Mouse (Mus musculus) stomach, embryonic 15.5 days (tissue): Measurements from ENCODE around the gene Map3k20. TPM values are rescaled to one million over a fixed set of nuclear protein-coding genes. Genes with fewer than 3 reads are reported as not detected.

ENCODE experiments used
- ATAC-seq: fragments of 200-750 bp; cut with Nextera tagmentation; 2 replicates; pipeline ENCODE4 v1.8.0; 2017; ENCODE audit warnings: low read depth, moderate number of reproducible peaks, moderate TSS enrichment; ENCODE audit not compliant: insufficient read depth, low FRiP score
- H3K27ac ChIP-seq: fragments of 300-500 bp; sonication (generic); 2 replicates; pipeline ENCODE4 v1.5.1; 2015; ENCODE audit warnings: mild to moderate bottlenecking, inconsistent platforms
- H3K27me3 ChIP-seq: fragments of 300-500 bp; sonication (generic); replicated peaks from 2 replicates; pipeline ENCODE4 v1.6.1; 2015; ENCODE audit warnings: inconsistent platforms
- H3K36me3 ChIP-seq: fragments of 300-500 bp; sonication (generic); 2 replicates; pipeline ENCODE4 v1.6.1; 2015; ENCODE audit warnings: inconsistent platforms
- H3K4me1 ChIP-seq: fragments of 300-500 bp; sonication (generic); 2 replicates; pipeline ENCODE4 v1.6.1; 2015; ENCODE audit warnings: inconsistent platforms
- H3K4me2 ChIP-seq: fragments of 300-500 bp; sonication (generic); 2 replicates; pipeline ENCODE4 v1.6.1; 2015; ENCODE audit warnings: mild to moderate bottlenecking, inconsistent platforms
- H3K4me3 ChIP-seq: fragments of 300-500 bp; sonication (generic); replicated peaks from 2 replicates; pipeline ENCODE4 v1.5.1; 2015; ENCODE audit warnings: inconsistent platforms
- H3K9ac ChIP-seq: fragments of 300-500 bp; sonication (generic); 2 replicates; pipeline ENCODE4 v1.6.1; 2015; ENCODE audit warnings: inconsistent platforms
- H3K9me3 ChIP-seq: fragments of 300-500 bp; sonication (generic); 2 replicates; pipeline ENCODE4 v1.6.1; 2016; ENCODE audit warnings: inconsistent platforms
- WGBS: fragments of 180-500 bp; shearing (Covaris S2); methylation state at CpG from one replicate; pipeline ENCODE4 v1.1.7; 2015; 5-methylcytosine and 5-hydroxymethylcytosine counted together
- polyA plus RNA-seq: library from polyadenylated mRNA; unstranded; fragments of >200 nt; fragmentation: Nextera tagmentation; extraction: Ambion mirVana; gene quantifications from 2 replicates; pipeline ENCODE4 v1.2.1, GENCODE M21; 2015

Map3k20 gene
- polyA plus RNA-seq, 1 experiment from 2014 or later: 20.0 TPM

DNA sequence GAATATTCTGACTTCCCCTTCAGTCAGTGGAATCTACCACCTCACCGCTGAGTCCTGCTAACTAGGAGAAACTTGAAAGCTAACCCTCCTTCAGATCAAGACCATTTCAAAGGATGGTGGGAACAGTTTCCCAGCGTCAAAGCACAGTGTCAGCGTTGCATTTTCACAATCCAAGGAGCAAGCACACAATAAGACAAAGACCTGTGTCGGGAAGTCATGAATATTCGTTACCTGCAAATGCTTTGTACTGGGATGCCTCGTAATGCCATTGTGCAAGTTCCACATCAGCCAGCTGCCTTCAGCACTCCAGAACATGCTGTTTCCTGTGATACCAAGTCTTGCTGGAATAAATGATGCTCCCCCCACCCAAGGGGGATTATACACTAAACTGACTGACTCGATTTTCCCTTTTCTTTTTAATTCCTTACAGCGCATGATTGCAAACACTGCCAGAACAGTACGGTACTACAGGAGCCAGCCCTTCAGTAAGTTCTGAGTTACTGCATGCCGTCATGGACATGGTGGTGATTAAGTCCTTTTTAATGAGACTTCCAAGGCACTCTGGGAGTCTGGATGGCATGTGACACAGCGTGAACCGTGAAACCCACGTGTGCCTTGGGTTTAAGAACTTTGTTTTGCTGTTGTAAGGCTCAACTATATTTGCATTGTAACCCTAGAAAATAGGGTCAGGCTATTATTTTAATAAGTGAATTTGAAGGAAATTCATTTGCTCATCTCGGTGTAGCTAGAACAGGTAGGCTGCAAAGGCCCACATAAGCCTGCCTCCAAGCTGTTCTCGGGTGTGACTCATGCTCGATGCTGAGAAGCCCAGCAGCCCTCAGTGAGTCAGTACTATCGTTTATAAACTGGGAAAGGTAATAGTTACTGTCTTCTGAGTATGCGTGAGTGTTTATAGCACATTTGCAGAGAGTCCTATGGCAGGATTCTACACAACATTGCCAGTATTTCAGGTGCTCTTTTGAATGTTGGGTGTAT, 32.6 kb upstream of the Map3k20 start:
- Histone ChIP-seq H3K27ac (no peak overlapping the region), H3K27me3 (no peaks in the 10 kb centered on the region), H3K36me3 (no peaks in the 10 kb centered on the region), H3K4me2 (no peak overlapping the region), H3K4me1 (0 out of 2 replicates have a peak, but pooled peaks cover 15% of the 10 kb centered on the region), H3K9me3 (no peaks in the 10 kb centered on the region), H3K4me3 (no peak overlapping the region), H3K9ac (no peak overlapping the region)
- peak; percentile 50; the same call in 1 of the 2 replicates for ATAC-seq
- 64% methylated on average over 18 of the region's 18 CpGs for WGBS

DNA sequence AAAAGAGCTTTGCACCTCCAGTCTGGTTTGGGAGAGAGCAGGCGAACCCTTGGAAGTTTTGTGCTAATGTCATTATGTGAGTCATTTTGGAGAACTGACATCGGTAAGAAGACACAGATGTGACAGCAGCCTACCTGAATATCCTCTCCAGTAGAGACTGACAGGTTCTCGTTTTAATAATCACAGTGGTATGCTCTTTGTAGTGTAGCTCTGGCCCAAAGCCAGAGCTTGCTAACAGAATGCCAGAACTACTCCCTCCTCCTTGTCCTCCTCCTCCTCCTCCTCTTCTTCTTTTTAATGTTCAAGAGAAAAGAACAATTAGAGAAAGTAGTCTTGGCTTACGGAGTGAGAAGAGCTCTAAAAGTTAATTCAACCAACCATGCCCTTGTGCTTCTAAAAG, 31.6 kb upstream of the Map3k20 start:
- no peaks in the 10 kb centered on the region for H3K9me3 ChIP-seq
- no peaks in the 10 kb centered on the region for H3K36me3 ChIP-seq
- H3K9ac ChIP-seq: no peak overlapping the region
- H3K4me1 ChIP-seq: 0 out of 2 replicates have a peak, but pooled peaks cover 15% of the 10 kb centered on the region
- 54% methylated on average over 4 of the region's 4 CpGs for WGBS
- H3K27ac ChIP-seq: no peak overlapping the region
- no peak overlapping the region for H3K4me2 ChIP-seq
- ATAC-seq: no peak
- H3K27me3 ChIP-seq: no peaks in the 10 kb centered on the region
- H3K4me3 ChIP-seq: no peak overlapping the region

DNA sequence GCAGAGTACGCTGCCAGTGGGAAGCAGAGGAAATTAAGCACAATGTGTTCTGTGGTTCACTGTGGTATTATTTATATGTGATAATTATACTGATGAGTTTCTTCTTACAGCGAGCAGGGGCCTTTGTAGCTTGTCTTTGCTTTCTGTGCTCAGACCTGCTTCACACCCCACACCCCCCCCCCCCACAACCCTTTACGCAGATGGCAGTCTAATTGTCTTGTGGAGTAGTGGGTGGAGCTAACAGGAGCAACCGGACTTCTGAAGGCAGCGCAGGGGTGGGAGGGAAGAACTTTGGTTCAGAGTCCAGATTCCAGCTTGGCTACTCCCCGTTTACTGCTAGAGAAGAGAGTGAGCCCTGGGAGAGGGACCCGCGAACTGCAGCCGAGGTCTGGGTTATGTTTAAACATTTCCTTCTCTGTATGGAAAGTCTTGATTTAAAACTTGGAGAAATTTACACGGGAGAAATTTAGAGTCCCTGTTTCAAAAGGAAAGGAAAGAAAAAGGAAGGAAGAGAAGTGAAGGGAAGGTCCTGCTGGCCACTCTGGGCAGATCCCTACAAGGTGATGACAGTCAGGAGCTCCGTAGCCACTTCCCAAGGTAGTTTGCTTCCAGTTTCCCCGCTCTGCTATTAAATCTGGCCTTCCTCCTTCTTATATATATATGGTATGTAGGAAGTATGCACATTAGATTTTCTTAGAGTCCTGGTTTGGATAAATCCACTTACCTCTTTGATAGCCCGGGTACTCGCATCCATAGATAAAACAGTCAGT, 30.4 kb upstream of the Map3k20 start:
- Histone ChIP-seq H3K27me3 (no peaks in the 10 kb centered on the region), H3K4me3 (peak overlapping the region; percentile 16), H3K36me3 (no peaks in the 10 kb centered on the region), H3K9ac (peak overlapping the region; percentile 16; the same call in 1 of the 2 replicates), H3K4me1 (0 out of 2 replicates have a peak, but pooled peaks cover 15% of the 10 kb centered on the region), H3K4me2 (peak overlapping the region; percentile 39), H3K27ac (peak overlapping the region; percentile 54), H3K9me3 (no peaks in the 10 kb centered on the region)
- peak; percentile 66 for ATAC-seq
- 23% methylated on average over 14 of the region's 14 CpGs for WGBS

DNA sequence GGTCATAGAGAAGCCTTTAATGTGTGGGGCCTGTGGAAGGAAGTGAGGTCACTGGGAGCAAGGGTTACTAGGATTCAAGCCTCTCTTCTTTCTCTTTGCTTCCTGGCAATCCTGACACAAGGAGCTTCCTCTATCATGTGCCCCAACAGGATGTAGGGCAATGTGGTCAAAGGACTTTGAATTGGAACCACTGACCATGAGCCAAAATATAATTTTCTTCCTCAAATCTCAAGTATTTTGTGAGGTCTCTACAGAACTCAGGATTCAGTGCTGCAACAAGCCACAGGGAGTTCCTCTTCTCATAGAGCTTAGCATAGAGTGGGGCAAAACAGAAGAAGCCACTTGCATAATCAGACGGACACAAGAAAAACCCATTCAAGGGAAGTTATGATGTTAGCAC, 24.7 kb upstream of the Map3k20 start:
- Histone ChIP-seq H3K4me2 (no peak overlapping the region), H3K9ac (no peak overlapping the region), H3K27ac (no peak overlapping the region), H3K4me3 (no peak overlapping the region), H3K27me3 (no peaks in the 10 kb centered on the region), H3K4me1 (no peaks in the 10 kb centered on the region), H3K9me3 (no peaks in the 10 kb centered on the region), H3K36me3 (no peaks in the 10 kb centered on the region)
- ATAC-seq: no peak
- WGBS: 78% methylated on average over 1 of the region's 1 CpGs

DNA sequence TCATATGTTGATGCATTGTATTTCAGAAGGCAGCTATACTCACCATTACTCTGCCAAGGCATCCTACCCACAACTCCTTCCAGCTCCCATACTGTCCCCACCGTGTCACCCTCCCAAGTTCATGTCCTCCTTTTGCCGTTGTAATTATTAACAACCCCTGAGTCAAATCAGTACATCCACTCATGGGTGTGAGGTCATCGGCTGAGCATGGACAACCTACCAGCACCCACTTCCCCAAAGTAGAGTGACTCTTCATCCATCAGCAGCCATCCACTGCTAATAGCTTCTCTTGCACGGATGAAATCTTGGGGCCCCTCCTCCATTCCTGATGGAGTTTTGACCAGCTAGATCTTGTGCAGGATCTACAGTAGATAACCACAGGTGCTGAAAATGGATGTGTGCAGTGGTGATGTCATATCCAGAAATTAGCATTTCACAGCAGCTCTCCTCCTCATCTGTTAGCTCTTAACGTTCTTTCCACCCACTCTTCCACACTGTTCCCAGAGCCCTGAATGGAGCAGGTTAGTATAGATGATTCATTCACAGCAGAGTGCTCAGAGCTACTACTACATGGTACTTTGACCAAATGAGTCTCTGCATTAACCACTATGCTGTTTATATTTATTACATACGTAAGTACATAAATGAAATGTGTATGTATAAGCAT, 22.5 kb upstream of the Map3k20 start:
- Histone ChIP-seq H3K9ac (no peak overlapping the region), H3K4me1 (no peaks in the 10 kb centered on the region), H3K4me2 (no peak overlapping the region), H3K27ac (no peak overlapping the region), H3K27me3 (no peaks in the 10 kb centered on the region), H3K36me3 (no peaks in the 10 kb centered on the region), H3K9me3 (no peaks in the 10 kb centered on the region), H3K4me3 (no peak overlapping the region)
- 82% methylated on average over 6 of the region's 6 CpGs for WGBS
- no peak for ATAC-seq

DNA sequence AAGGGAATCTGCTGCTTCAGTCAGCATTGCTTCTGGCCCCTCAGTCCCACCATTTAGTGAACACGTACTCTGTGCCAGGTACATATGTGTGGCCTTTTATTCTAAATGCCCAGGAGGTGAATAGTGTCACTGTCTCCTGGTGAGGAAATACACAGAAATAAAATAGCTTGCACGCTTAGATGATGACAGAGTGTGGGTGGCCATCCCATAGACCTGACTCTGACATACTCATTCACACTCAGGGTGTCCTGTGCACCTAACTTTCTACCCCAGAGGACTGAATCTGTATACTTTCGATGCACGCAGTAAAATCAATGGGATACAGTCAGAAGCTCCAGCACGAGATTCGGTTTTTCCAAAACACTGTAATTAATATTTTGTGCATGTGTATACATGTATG, 18.0 kb upstream of the Map3k20 start:
- no peak overlapping the region for H3K27ac ChIP-seq
- H3K4me2 ChIP-seq: no peak overlapping the region
- H3K9me3 ChIP-seq: no peaks in the 10 kb centered on the region
- H3K9ac ChIP-seq: no peak overlapping the region
- no peak overlapping the region for H3K4me3 ChIP-seq
- H3K27me3 ChIP-seq: no peaks in the 10 kb centered on the region
- 86% methylated on average over 6 of the region's 6 CpGs for WGBS
- H3K36me3 ChIP-seq: no peaks in the 10 kb centered on the region
- no peak for ATAC-seq
- H3K4me1 ChIP-seq: no peaks in the 10 kb centered on the region

DNA sequence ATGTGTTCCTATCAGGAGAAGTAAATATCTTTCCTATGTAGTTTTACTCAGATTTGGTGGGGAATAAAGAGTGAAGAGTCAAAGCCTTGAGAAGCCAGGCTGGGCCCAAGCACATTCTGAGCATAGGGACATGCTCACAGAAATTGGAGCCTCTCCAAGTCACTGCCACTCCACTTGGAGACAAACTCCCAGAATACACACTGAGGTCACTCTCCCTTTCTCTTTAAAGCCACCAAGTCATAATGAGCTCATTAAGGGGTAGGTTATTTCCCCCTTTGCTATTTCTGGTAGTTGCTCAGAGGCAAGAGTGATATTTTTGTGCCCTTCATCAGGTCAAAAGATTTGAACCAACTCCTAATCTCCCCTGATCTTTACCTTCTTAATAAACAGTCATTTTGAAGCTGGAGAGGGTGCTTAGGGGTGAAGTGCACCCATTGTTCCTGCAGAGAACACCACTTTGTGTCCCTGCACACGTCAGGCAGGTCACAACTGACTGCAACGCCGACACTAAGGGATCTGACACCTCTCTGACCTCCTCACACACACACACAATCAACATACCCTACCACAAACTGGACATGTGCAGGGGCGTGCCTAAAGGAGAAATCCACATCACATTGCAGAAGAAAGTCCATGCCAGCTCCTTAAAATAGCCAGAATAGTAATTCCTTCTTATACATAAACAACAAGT, 15.6 kb upstream of the Map3k20 start:
- Histone ChIP-seq H3K4me2 (no peak overlapping the region), H3K27me3 (no peaks in the 10 kb centered on the region), H3K4me3 (no peak overlapping the region), H3K36me3 (no peaks in the 10 kb centered on the region), H3K9me3 (no peaks in the 10 kb centered on the region), H3K4me1 (no peaks in the 10 kb centered on the region), H3K9ac (no peak overlapping the region), H3K27ac (no peak overlapping the region)
- WGBS: 60% methylated on average over 4 of the region's 4 CpGs
- no peak for ATAC-seq

DNA sequence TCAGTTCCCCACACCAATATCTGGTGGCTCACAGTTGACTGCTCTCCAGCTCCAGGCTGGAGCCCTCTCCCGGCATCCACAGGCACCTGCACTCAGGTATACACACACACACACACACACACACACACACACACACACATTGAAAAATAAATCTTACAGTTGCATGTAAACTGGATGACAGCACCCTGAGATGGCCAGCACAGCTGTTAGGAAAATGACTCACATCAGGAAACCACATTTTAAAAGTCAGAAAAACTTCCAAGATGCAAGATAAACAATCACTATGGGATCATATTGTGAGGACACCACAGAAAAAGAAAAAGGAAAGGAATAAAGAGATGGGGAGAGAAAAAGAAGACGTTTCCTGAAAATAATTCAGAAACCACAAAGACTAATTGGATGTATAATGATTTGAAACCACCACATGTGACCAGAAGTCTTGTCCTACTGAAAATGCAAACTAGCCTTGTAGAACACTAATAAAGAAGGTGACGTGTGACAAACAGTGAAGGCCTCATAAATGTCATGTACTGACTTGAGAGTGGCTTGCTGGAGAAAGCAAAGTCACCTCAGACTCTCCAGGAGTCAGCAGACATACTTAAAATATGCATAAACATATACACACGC, 7.1 kb upstream of the Map3k20 start:
- Histone ChIP-seq H3K4me2 (no peak overlapping the region), H3K4me3 (no peak overlapping the region), H3K36me3 (no peaks in the 10 kb centered on the region), H3K9ac (no peak overlapping the region), H3K4me1 (no peaks in the 10 kb centered on the region), H3K27ac (no peak overlapping the region), H3K27me3 (no peaks in the 10 kb centered on the region), H3K9me3 (no peaks in the 10 kb centered on the region)
- 71% methylated on average over 4 of the region's 4 CpGs for WGBS
- ATAC-seq: no peak

DNA sequence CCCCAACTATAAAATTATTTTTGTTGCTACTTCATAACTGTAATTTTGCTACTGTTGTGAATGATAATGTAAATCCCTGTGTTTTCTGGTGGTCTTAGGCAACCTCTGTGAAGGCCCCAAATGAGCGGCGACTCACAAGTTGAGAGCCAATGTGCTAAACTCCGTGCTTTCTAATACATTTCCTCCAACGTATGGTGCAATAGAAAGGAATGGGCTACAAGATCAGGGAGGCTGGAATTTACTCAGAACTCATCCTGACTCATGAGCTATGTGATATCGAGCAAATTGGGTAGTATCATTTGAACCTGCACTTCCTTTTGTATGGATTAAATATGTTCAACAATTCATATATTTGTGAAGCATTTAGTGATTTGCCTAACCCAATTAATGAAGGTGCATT, 4.9 kb upstream of the Map3k20 start:
- WGBS: 90% methylated on average over 5 of the region's 5 CpGs

DNA sequence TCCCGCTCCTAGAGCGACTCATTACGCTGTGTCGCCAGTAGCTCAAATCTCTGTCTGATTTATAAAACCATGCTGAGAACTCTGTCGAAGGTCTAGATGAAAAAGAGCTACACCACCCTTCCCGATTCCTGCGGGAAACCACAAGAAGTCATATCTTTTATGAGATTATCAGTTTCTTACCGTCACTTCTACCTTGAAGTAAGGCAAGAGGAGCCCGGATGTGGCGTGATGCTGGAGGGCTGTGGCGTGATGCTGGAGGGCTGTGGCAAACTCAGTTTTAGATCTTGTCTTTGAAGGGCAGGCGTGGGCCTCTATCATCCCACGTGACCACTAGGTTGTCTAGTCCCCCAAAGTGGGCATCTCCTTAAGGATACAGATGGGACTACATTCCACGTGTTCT, 3.5 kb upstream of the Map3k20 start:
- no peaks in the 10 kb centered on the region for H3K4me1 ChIP-seq
- 88% methylated on average over 14 of the region's 14 CpGs for WGBS
- H3K36me3 ChIP-seq: no peaks in the 10 kb centered on the region
- H3K9ac ChIP-seq: no peak overlapping the region
- no peaks in the 10 kb centered on the region for H3K9me3 ChIP-seq
- H3K4me3 ChIP-seq: no peak overlapping the region
- H3K27ac ChIP-seq: no peak overlapping the region
- no peak overlapping the region for H3K4me2 ChIP-seq
- H3K27me3 ChIP-seq: no peaks in the 10 kb centered on the region
- ATAC-seq: no peak

More for the DNA sequence above, 4.9 kb upstream of the Map3k20 start:
- Histone ChIP-seq H3K27ac (no peak overlapping the region), H3K36me3 (no peaks in the 10 kb centered on the region), H3K4me2 (no peak overlapping the region), H3K9ac (no peak overlapping the region), H3K4me1 (no peaks in the 10 kb centered on the region), H3K4me3 (no peak overlapping the region), H3K27me3 (no peaks in the 10 kb centered on the region), H3K9me3 (no peaks in the 10 kb centered on the region)
- no peak for ATAC-seq

DNA sequence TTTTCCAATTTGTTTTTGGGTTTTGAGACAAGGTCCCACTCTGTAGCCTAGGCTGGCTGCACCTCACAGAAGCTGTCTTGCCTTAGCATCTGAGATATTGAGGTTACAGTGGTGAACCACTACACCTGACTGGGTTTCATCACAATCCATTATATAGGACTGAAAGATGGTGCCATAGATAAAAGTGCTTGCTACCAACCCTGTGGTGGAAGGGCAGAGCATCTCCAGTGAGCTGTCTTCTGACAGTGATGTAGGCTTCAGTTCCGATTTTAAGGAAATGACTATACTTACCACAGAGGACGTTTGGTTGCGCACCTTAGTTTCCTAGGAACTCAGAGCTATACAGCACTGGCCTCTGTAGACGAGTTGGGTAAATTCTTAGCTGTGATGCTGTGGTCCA, 2.7 kb upstream of the Map3k20 start:
- Histone ChIP-seq H3K9me3 (no peaks in the 10 kb centered on the region), H3K4me2 (no peak overlapping the region), H3K9ac (no peak overlapping the region), H3K27me3 (no peaks in the 10 kb centered on the region), H3K4me1 (0 out of 2 replicates have a peak, but pooled peaks cover 6% of the 10 kb centered on the region), H3K4me3 (no peak overlapping the region), H3K27ac (no peak overlapping the region), H3K36me3 (no peaks in the 10 kb centered on the region)
- ATAC-seq: no peak
- 78% methylated on average over 4 of the region's 4 CpGs for WGBS
